Mouse (Mus musculus) myocyte (in vitro differentiated cells): ENCODE data around the gene Gm8369.
"Not testable (repeated sequence)": the region's sequence is repeated elsewhere in the genome, so short reads cannot be mapped to it uniquely, and the experiment has no call there.

Experiments used
- CEBPB ChIP-seq: IDR thresholded peaks from 2 replicates; pipeline ENCODE4 v1.6.1; 2011; ENCODE audit warnings: mild to moderate bottlenecking, moderate library complexity; ENCODE audit not compliant: poor library complexity, insufficient read depth, severe bottlenecking
- E2F4 ChIP-seq: IDR thresholded peaks from one replicate; pipeline ENCODE4 v1.6.1; 2011; ENCODE audit warnings: mild to moderate bottlenecking, control low read depth, moderate library complexity; ENCODE audit not compliant: insufficient read depth
- MAX ChIP-seq: IDR thresholded peaks from one replicate; pipeline ENCODE4 v1.6.1; 2011; ENCODE audit warnings: low read depth, mild to moderate bottlenecking, control low read depth
- MYOD1 ChIP-seq, 3 experiments: IDR thresholded peaks; one replicate each; pipeline ENCODE4 v1.6.1; 2011; ENCODE audit warnings: control low read depth in 2 of 3, low read depth in 2 of 3, mild to moderate bottlenecking in 2 of 3, moderate library complexity in 1 of 3; ENCODE audit not compliant: insufficient read length in 2 of 3, control insufficient read depth in 1 of 3
- MYOG ChIP-seq, 3 experiments: IDR thresholded peaks; one replicate each; pipeline ENCODE4 v1.6.1; 2011; ENCODE audit warnings: control low read depth in 2 of 3, low read depth in 2 of 3, mild to moderate bottlenecking in 2 of 3; ENCODE audit not compliant: insufficient read length in 2 of 3, control insufficient read depth in 1 of 3, insufficient read depth in 1 of 3
- POLR2A ChIP-seq: IDR thresholded peaks from one replicate; pipeline ENCODE4 v1.6.1; 2011; ENCODE audit warnings: low read depth, mild to moderate bottlenecking, control low read depth, moderate library complexity; ENCODE audit not compliant: insufficient read length
- POLR2AphosphoS2 ChIP-seq: IDR thresholded peaks from one replicate; pipeline ENCODE4 v1.6.1; 2011; ENCODE audit warnings: low read depth, control low read depth; ENCODE audit not compliant: insufficient read length
- REST ChIP-seq: IDR thresholded peaks from one replicate; pipeline ENCODE4 v1.6.1; 2011; ENCODE audit warnings: mild to moderate bottlenecking, control low read depth, moderate library complexity; ENCODE audit not compliant: insufficient read depth, insufficient read length
- SRF ChIP-seq: IDR thresholded peaks from one replicate; pipeline ENCODE4 v1.6.1; 2011; ENCODE audit warnings: low read depth; ENCODE audit not compliant: control insufficient read depth, insufficient read length
- TCF12 ChIP-seq: IDR thresholded peaks from one replicate; pipeline ENCODE4 v1.6.1; 2011; ENCODE audit warnings: mild to moderate bottlenecking, control low read depth; ENCODE audit not compliant: poor library complexity, insufficient read depth, severe bottlenecking
- USF1 ChIP-seq: IDR thresholded peaks from one replicate; pipeline ENCODE4 v1.6.1; 2011; ENCODE audit warnings: low read depth, mild to moderate bottlenecking, control low read depth, moderate library complexity

DNA sequence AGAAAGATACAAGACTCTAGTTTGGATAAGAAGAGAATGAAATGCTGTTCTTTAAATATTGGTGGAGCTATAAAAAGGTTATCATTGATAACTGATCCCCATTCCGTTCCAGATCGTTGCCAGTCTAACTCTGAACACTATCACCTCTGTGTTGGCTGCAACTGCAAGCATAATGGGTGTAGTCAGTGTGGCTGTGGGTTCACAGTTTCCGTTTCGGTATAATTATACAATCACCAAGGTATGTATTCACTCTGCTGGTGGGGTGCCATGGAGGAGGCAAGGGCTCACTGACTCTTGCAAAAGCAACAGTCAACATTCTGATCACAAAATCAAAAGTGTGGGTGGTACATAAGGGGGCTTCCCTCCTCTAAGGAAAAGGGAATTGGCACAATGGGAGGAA lies 26.7 kb upstream of the Gm8369 start:
- not testable (repeated sequence) for TF ChIP-seq POLR2A; TCF12; MAX; USF1; E2F4; MYOD1 (IDR thresholded peaks at IDR 0.05; ENCODE audit: control insufficient read depth in 1 of 3, insufficient read length in 2 of 3, low read depth in 2 of 3); POLR2AphosphoS2; MYOG (IDR thresholded peaks at IDR 0.05; ENCODE audit: control insufficient read depth in 1 of 3, insufficient read depth in 1 of 3, insufficient read length in 2 of 3, low read depth in 2 of 3); CEBPB; REST; SRF
